Mouse (Mus musculus): Measurements from ENCODE around the gene Sap25. TPM values are rescaled to one million over a fixed set of nuclear protein-coding genes. Genes with fewer than 3 reads are reported as not detected.

The Sap25 gene
- polyA plus RNA-seq, 1 experiment from 2014 or later, result 8.1 TPM

DNA sequence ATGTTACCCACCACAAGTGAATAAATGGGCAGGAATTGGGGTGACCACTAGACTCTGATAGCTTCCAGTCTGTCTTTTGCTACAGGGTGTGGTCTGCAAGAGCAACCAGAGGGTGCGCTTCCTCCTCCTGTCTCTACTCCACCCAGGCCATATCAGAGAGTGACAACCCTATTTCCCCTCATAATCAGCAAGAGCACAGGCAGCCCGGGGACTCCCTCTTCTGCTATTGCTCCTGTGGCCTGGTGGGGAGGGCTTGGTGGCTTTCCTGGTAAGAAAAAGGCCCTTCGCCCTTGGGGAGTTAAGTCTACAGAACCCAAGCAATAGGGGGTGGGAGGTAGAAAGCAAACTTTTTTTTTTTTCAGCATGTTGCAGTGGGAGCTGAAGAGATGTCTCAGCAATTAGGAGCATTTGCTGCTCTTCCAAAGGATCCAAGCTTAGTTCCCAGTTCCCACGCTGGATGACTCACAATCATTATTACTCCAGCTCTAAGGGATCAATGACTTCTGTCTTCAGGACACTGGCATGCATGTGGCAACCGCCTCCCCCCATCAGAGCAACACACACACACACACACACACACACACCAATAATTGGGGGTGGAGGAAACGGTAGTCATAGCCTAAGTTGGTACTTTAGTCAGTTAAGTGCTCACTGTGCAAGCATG is 45.1 kb downstream of the Sap25 start:
- no peak overlapping the region for H3K27ac ChIP-seq (replicated peaks)
- peaks cover 8% of the 10 kb centered on the region for H3K27me3 ChIP-seq
- H3K9me3 ChIP-seq, result no peaks in the 10 kb centered on the region
- H3K4me3 ChIP-seq, result no peak overlapping the region
- 86% methylated on average over 6 of the region's 6 CpGs for WGBS
- no peak for ATAC-seq (ENCODE audit: low FRiP score, low read depth)
- 0 out of 2 replicates have a peak, but pooled peaks cover 1% of the 10 kb centered on the region for H3K36me3 ChIP-seq
- H3K4me1 ChIP-seq, result peaks cover 20% of the 10 kb centered on the region
- H3K9ac ChIP-seq (replicated peaks), result no peak overlapping the region
- H3K4me2 ChIP-seq (replicated peaks), result no peak overlapping the region

DNA sequence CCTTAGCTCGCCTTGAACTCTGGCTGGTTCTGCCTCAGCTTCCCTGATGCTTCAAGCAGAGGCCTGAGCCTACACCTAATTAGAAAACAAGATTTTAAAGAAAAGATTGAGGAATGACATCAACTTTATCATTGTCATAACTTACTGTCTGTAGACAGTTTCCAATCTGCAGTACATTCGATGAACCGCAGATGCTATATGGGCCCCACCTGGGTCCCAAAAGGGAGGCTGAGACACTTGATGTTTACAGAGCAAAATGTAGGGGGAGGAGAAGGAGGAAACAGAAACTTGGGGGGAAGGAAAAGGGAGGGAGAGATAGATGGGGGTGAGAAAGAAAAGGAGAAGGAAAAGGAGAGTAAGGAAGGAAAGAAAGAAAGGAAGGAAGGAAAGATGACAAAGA is 48.8 kb downstream of the Sap25 start:
- H3K9me3 ChIP-seq, result no peaks in the 10 kb centered on the region
- H3K4me3 ChIP-seq, result no peak overlapping the region
- H3K9ac ChIP-seq (replicated peaks), result no peak overlapping the region
- H3K27ac ChIP-seq (replicated peaks), result no peak overlapping the region
- H3K27me3 ChIP-seq, result peaks cover 8% of the 10 kb centered on the region
- WGBS, result 85% methylated on average over 3 of the region's 3 CpGs
- ATAC-seq (ENCODE audit: low FRiP score, low read depth), result no peak
- peaks cover 4% of the 10 kb centered on the region; the same call in 1 of the 2 replicates for H3K4me1 ChIP-seq
- H3K4me2 ChIP-seq (replicated peaks), result no peak overlapping the region
- H3K36me3 ChIP-seq, result no peaks in the 10 kb centered on the region

DNA sequence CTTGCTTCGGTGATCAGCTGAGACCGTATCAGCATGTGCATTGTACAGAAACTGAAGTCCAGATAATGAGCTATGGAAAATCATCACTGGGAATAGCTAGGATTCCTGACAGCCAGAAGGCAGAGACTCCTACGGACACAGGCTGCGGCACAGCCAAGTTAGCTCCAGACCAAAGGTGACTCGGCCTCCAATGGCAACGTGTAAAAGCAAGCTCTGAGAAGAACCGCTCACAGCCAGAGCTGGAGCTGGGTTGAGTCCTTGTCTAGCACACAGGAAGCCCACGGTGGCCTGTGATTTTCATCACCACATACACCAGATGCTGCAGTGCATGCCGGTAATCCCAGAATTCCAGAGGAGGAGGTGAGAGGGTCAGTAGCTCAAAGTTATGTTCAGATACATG is 49.4 kb downstream of the Sap25 start:
- Histone ChIP-seq H3K4me3 (no peak overlapping the region), H3K9ac (replicated peaks) (no peak overlapping the region), H3K27ac (replicated peaks) (no peak overlapping the region), H3K9me3 (no peaks in the 10 kb centered on the region), H3K27me3 (peaks cover 6% of the 10 kb centered on the region), H3K4me1 (0 out of 2 replicates have a peak, but pooled peaks cover 2% of the 10 kb centered on the region), H3K36me3 (no peaks in the 10 kb centered on the region), H3K4me2 (replicated peaks) (no peak overlapping the region)
- WGBS, result 74% methylated on average over 9 of the region's 9 CpGs
- no peak for ATAC-seq (ENCODE audit: low FRiP score, low read depth)

DNA sequence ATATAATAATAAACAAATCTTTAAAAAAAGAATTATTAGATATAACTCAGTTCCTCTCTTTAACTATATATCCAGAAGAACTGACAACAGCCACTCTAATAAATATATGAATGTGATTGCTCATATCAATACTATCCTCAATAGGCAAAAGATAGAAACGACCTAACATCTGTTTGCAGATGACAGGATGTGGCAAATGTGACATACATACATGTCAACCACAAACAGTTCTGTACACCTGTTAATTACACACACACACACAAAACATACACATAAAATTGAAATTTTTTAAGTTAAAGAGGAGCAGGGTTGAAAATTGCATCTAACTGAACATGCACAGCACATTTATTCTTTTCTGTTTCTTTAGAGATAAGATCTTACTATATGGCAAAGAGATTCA is 50.7 kb downstream of the Sap25 start:
- no peaks in the 10 kb centered on the region for H3K9me3 ChIP-seq
- H3K27ac ChIP-seq (replicated peaks), result no peak overlapping the region
- no peak for ATAC-seq (ENCODE audit: low FRiP score, low read depth)
- 86% methylated on average over 1 of the region's 1 CpGs for WGBS
- H3K4me1 ChIP-seq, result 0 out of 2 replicates have a peak, but pooled peaks cover 2% of the 10 kb centered on the region
- no peak overlapping the region for H3K4me2 ChIP-seq (replicated peaks)
- no peak overlapping the region for H3K4me3 ChIP-seq
- no peaks in the 10 kb centered on the region for H3K27me3 ChIP-seq
- no peaks in the 10 kb centered on the region for H3K36me3 ChIP-seq
- H3K9ac ChIP-seq (replicated peaks), result no peak overlapping the region

Other genes with a start within 250 kb of the Sap25 start
- 0.03 TPM in 1 of 2 replicates, not detected in the other for gene Zan, start 164.3 kb upstream of the Sap25 start, polyA plus RNA-seq (2016; fragmentation: Nextera tagmentation; extraction: Ambion mirVana)
- gene Pop7, start 138.8 kb upstream of the Sap25 start, polyA plus RNA-seq (2016; fragmentation: Nextera tagmentation; extraction: Ambion mirVana), result 58.0 and 58.1 TPM in 2 replicates
- gene Gigyf1, start 122.8 kb upstream of the Sap25 start, polyA plus RNA-seq (2016; fragmentation: Nextera tagmentation; extraction: Ambion mirVana), result 20.5 and 21.1 TPM in 2 replicates
- 0.34 TPM in 1 of 2 replicates, not detected in the other for gene Epo, start 108.1 kb upstream of the Sap25 start, polyA plus RNA-seq (2016; fragmentation: Nextera tagmentation; extraction: Ambion mirVana)
- gene Gnb2, start 107.8 kb upstream of the Sap25 start, polyA plus RNA-seq (2016; fragmentation: Nextera tagmentation; extraction: Ambion mirVana), result 464 and 467 TPM in 2 replicates
- gene Actl6b, start 87.8 kb upstream of the Sap25 start, polyA plus RNA-seq (2016; fragmentation: Nextera tagmentation; extraction: Ambion mirVana), result 89.4 and 93.1 TPM in 2 replicates
- 1.6 and 2.4 TPM in 2 replicates for gene Tfr2, start 71.5 kb upstream of the Sap25 start, polyA plus RNA-seq (2016; fragmentation: Nextera tagmentation; extraction: Ambion mirVana)
- 31.9 and 33.5 TPM in 2 replicates for gene Mospd3, start 40.3 kb upstream of the Sap25 start, polyA plus RNA-seq (2016; fragmentation: Nextera tagmentation; extraction: Ambion mirVana)
- 49.0 and 68.9 TPM in 2 replicates for gene Pcolce, start 27.6 kb upstream of the Sap25 start, polyA plus RNA-seq (2016; fragmentation: Nextera tagmentation; extraction: Ambion mirVana)
- gene Fbxo24, start 12.3 kb upstream of the Sap25 start, polyA plus RNA-seq (2016; fragmentation: Nextera tagmentation; extraction: Ambion mirVana), result 0.23 and 0.24 TPM in 2 replicates
- 31.3 and 33.5 TPM in 2 replicates for gene Lrch4, start 12.2 kb upstream of the Sap25 start, polyA plus RNA-seq (2016; fragmentation: Nextera tagmentation; extraction: Ambion mirVana)
- 10.7 and 12.9 TPM in 2 replicates for gene Gm20605, start 12.2 kb upstream of the Sap25 start, polyA plus RNA-seq (2016; fragmentation: Nextera tagmentation; extraction: Ambion mirVana)
- gene Irs3, start 4.4 kb downstream of the Sap25 start, polyA plus RNA-seq (2016; fragmentation: Nextera tagmentation; extraction: Ambion mirVana), result 0.14 and 0.29 TPM in 2 replicates
- 25.9 and 29.0 TPM in 2 replicates for gene Agfg2, start 43.4 kb downstream of the Sap25 start, polyA plus RNA-seq (2016; fragmentation: Nextera tagmentation; extraction: Ambion mirVana)
- 22.1 TPM in 2 replicates for gene Nyap1, start 100.3 kb downstream of the Sap25 start, polyA plus RNA-seq (2016; fragmentation: Nextera tagmentation; extraction: Ambion mirVana)
- 68.4 and 71.4 TPM in 2 replicates for gene Tsc22d4, start 104.4 kb downstream of the Sap25 start, polyA plus RNA-seq (2016; fragmentation: Nextera tagmentation; extraction: Ambion mirVana)
- 67.7 and 73.0 TPM in 2 replicates for gene Ppp1r35, start 137.5 kb downstream of the Sap25 start, polyA plus RNA-seq (2016; fragmentation: Nextera tagmentation; extraction: Ambion mirVana)
- gene Mepce, start 146.3 kb downstream of the Sap25 start, polyA plus RNA-seq (2016; fragmentation: Nextera tagmentation; extraction: Ambion mirVana), result 12.1 and 13.7 TPM in 2 replicates
- 14.9 and 17.9 TPM in 2 replicates for gene Zcwpw1, start 146.5 kb downstream of the Sap25 start, polyA plus RNA-seq (2016; fragmentation: Nextera tagmentation; extraction: Ambion mirVana)
- 0.29 and 0.33 TPM in 2 replicates for gene Pilra, start 194.9 kb downstream of the Sap25 start, polyA plus RNA-seq (2016; fragmentation: Nextera tagmentation; extraction: Ambion mirVana)
- gene Pilrb1, start 216.8 kb downstream of the Sap25 start, polyA plus RNA-seq (2016; fragmentation: Nextera tagmentation; extraction: Ambion mirVana), result not detected in 2 replicates
- not detected in 2 replicates for gene Pilrb2, start 230.5 kb downstream of the Sap25 start, polyA plus RNA-seq (2016; fragmentation: Nextera tagmentation; extraction: Ambion mirVana)